Mouse (Mus musculus): ENCODE data around the gene Lhx8. TPM values are rescaled to one million over a fixed set of nuclear protein-coding genes. Genes with fewer than 3 reads are reported as not detected.

The Lhx8 gene
- total RNA-seq (2014; rRNA removed) (13.4 and 24.2 TPM in 2 replicates), polyA plus RNA-seq (2015; fragmentation: Nextera tagmentation; extraction: Ambion mirVana) (18.9 and 21.6 TPM in 2 replicates)

- Histone ChIP-seq H3K4me2 (ENCODE audit: low read depth) (no peak within 1 kb of the TSS; the same call in none of the 2 replicates), H3K27ac (ENCODE audit: low read depth, low read length) (no peak within 1 kb of the TSS), H3K4me1 (ENCODE audit: insufficient read depth) (no peaks in the 10 kb centered on the region), H3K4me3 (ENCODE audit: low read depth, low read length) (no peak within 1 kb of the TSS), H3K27me3 (ENCODE audit: insufficient read depth, low read length) (peaks cover 74% of the 10 kb centered on the region), H3K36me3 (ENCODE audit: insufficient read depth) (no peaks in the 10 kb centered on the region), H3K9ac (no peak within 1 kb of the TSS), H3K9me3 (ENCODE audit: low read length) (no peaks in the 10 kb centered on the region)
- TF ChIP-seq CTCF (IDR thresholded peaks at IDR 0.05; ENCODE audit: low read depth) = no peak
- WGBS = 2% methylated on average over 28 of the region's 28 CpGs
- ATAC-seq (peak; percentile 12; the same call in 1 of the 2 replicates), DNase-seq (peak; percentile 90)
These were observed at the start of gene Lhx8 for GRCm38 (mm10) chr3:154330181-154331002. Lhx8 (minus strand) TSS chr3:154330659.

DNA sequence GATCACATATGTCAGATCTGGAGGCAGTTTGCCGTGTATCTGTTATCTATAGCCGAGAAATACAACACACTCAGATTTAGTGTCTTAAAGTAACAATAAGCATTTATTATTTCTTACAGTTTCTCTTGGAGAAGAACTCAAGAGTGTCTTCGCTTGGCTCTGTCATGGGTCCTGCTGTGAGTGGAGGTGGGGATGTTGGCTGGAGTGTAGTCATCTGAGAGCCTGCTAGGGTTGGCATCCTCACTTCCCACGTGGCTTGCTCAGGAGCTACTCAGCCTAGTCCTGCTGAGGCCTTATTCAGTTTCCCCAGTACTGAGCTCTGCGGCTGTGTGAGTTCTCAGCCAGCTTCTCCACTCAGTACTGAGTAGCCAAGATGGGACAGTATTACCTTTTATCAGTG is 43.1 kb upstream of the Lhx8 start:
- no peak overlapping the region for H3K4me2 ChIP-seq (ENCODE audit: low read depth)
- no peaks in the 10 kb centered on the region for H3K36me3 ChIP-seq (ENCODE audit: insufficient read depth)
- H3K9me3 ChIP-seq (ENCODE audit: low read length) = no peaks in the 10 kb centered on the region
- no peaks in the 10 kb centered on the region for H3K4me1 ChIP-seq (ENCODE audit: insufficient read depth)
- ATAC-seq = no peak
- H3K27me3 ChIP-seq (ENCODE audit: insufficient read depth, low read length) = no peaks in the 10 kb centered on the region
- DNase-seq = no peak
- H3K4me3 ChIP-seq (ENCODE audit: low read depth, low read length) = no peak overlapping the region
- WGBS = 65% methylated on average over 5 of the region's 5 CpGs
- H3K27ac ChIP-seq (ENCODE audit: low read depth, low read length) = no peak overlapping the region
- no peak for TF ChIP-seq CTCF (IDR thresholded peaks at IDR 0.05; ENCODE audit: low read depth)
- H3K9ac ChIP-seq = no peak overlapping the region

- H3K27me3 ChIP-seq (ENCODE audit: insufficient read depth, low read length) = no peaks in the 10 kb centered on the region
- ATAC-seq = no peak
- no peak overlapping the region for H3K9ac ChIP-seq
- H3K27ac ChIP-seq (ENCODE audit: low read depth, low read length) = no peak overlapping the region
- no peaks in the 10 kb centered on the region for H3K9me3 ChIP-seq (ENCODE audit: low read length)
- no peak overlapping the region for H3K4me2 ChIP-seq (ENCODE audit: low read depth)
- H3K4me3 ChIP-seq (ENCODE audit: low read depth, low read length) = no peak overlapping the region
- no peaks in the 10 kb centered on the region for H3K36me3 ChIP-seq (ENCODE audit: insufficient read depth)
- no peaks in the 10 kb centered on the region for H3K4me1 ChIP-seq (ENCODE audit: insufficient read depth)
- TF ChIP-seq CTCF (IDR thresholded peaks at IDR 0.05; ENCODE audit: low read depth) = no peak
- DNase-seq = no peak
These were observed 42.2 kb upstream of the Lhx8 start for GRCm38 (mm10) chr3:154372688-154373087.

DNA sequence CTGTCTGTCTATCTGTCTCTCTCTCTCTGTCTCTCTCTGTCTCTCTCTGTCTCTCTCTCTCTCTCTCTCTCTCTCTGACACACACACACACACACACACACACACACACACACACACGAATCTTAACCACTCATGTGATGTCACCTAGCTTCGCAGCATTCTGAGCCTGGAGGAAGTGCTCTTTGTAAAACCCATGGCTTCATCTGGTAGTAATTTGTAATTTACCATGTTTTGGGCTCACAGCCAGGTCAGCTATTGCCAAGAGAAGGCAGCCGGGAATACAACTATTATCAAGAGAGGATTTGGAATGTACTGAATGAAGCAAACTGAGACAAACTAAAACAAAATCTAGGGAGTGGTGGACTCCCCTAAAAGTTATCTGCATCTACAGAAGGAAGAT is 36.9 kb upstream of the Lhx8 start:
- ATAC-seq (no peak), DNase-seq (peak; percentile 64)
- Histone ChIP-seq H3K4me1 (ENCODE audit: insufficient read depth) (no peaks in the 10 kb centered on the region), H3K27ac (ENCODE audit: low read depth, low read length) (no peak overlapping the region), H3K4me3 (ENCODE audit: low read depth, low read length) (no peak overlapping the region), H3K9me3 (ENCODE audit: low read length) (no peaks in the 10 kb centered on the region), H3K4me2 (ENCODE audit: low read depth) (no peak overlapping the region), H3K9ac (no peak overlapping the region), H3K36me3 (ENCODE audit: insufficient read depth) (no peaks in the 10 kb centered on the region), H3K27me3 (ENCODE audit: insufficient read depth, low read length) (no peaks in the 10 kb centered on the region)
- no peak for TF ChIP-seq CTCF (IDR thresholded peaks at IDR 0.05; ENCODE audit: low read depth)
- 20% methylated on average over 3 of the region's 3 CpGs for WGBS

DNA sequence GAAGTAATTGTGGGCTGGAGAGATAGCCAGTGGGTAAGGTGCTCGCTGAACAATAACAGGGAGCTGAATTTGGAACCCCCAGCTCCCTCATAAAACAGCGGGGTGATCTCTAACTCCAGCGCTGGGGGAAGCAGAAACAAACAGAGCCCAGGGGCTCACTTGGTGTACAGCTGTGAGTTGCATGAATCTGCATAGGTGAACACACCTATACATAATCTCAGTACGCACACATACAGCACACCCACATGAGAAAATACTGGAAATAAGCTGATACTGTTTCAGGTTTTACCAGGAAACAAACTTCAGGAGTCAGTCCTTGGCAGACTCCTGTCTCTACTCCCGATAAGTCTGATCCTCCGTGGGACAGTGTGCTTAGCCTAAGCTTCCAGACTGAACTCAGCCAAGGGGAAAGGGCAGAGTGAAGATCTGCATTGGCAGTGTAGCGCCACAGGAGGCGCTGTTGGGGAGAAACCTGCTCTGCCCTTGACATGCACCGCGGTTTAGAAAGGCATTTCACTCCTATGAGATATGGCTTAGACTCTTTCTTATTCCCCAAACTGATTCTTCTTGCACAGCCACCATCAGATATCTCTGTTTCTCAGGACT is 34.2 kb upstream of the Lhx8 start:
- ATAC-seq = peak; percentile 54; the same call in 1 of the 2 replicates
- Histone ChIP-seq H3K4me1 (ENCODE audit: insufficient read depth) (no peaks in the 10 kb centered on the region), H3K9me3 (ENCODE audit: low read length) (no peaks in the 10 kb centered on the region), H3K4me2 (ENCODE audit: low read depth) (no peak overlapping the region), H3K9ac (no peak overlapping the region), H3K4me3 (ENCODE audit: low read depth, low read length) (no peak overlapping the region), H3K27me3 (ENCODE audit: insufficient read depth, low read length) (no peaks in the 10 kb centered on the region), H3K36me3 (ENCODE audit: insufficient read depth) (no peaks in the 10 kb centered on the region), H3K27ac (ENCODE audit: low read depth, low read length) (no peak overlapping the region)
- peak; percentile 48 for DNase-seq
- WGBS = 33% methylated on average over 10 of the region's 10 CpGs
- peak; percentile 67 for TF ChIP-seq CTCF (IDR thresholded peaks at IDR 0.05; ENCODE audit: low read depth)

DNA sequence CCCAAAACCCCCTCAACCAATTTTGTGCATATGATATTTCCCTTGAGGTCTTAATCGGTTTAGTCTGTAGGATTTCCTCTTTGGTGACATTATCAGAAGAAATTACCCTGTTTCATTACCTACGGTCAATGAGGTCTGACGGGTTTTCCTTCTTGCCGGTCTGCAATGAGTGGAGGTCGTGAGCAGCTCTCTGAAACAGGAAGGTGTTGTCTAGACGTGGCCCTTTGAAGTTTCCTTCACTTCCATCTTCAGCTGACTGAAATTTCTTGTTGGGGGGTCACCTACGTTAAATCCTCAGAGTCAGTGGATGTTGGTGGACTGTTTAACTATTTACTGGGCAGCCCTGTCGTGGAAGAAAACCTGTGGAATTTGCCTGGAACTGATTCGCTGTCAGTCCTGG is 33.0 kb upstream of the Lhx8 start:
- H3K9ac ChIP-seq = no peak overlapping the region
- no peak for ATAC-seq
- H3K27ac ChIP-seq (ENCODE audit: low read depth, low read length) = no peak overlapping the region
- H3K27me3 ChIP-seq (ENCODE audit: insufficient read depth, low read length) = no peaks in the 10 kb centered on the region
- TF ChIP-seq CTCF (IDR thresholded peaks at IDR 0.05; ENCODE audit: low read depth) = no peak
- WGBS = 82% methylated on average over 9 of the region's 9 CpGs
- H3K4me3 ChIP-seq (ENCODE audit: low read depth, low read length) = no peak overlapping the region
- no peaks in the 10 kb centered on the region for H3K9me3 ChIP-seq (ENCODE audit: low read length)
- H3K36me3 ChIP-seq (ENCODE audit: insufficient read depth) = no peaks in the 10 kb centered on the region
- no peaks in the 10 kb centered on the region for H3K4me1 ChIP-seq (ENCODE audit: insufficient read depth)
- DNase-seq = no peak
- no peak overlapping the region for H3K4me2 ChIP-seq (ENCODE audit: low read depth)

DNA sequence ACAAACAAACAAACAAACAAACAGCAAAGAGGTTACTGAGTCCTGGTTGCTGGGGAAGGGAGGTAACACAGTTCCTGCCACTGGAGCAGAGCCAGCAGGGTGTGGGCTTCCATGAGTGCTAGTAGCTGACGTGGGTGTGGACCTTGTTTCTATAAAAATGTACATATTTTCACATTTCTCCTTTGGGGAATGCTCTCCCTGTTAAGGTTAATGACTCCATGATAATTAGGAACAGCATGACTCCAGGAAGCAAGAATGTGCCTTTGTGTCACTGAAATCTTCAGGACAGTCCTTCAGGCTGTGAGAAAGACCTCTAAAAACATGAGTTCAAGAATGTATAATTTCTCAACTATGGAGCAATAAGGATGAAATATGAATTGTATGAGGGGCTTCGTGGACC is 28.8 kb upstream of the Lhx8 start:
- H3K4me1 ChIP-seq (ENCODE audit: insufficient read depth) = no peaks in the 10 kb centered on the region
- H3K9me3 ChIP-seq (ENCODE audit: low read length) = no peaks in the 10 kb centered on the region
- H3K4me2 ChIP-seq (ENCODE audit: low read depth) = no peak overlapping the region
- no peak for TF ChIP-seq CTCF (IDR thresholded peaks at IDR 0.05; ENCODE audit: low read depth)
- H3K36me3 ChIP-seq (ENCODE audit: insufficient read depth) = no peaks in the 10 kb centered on the region
- H3K4me3 ChIP-seq (ENCODE audit: low read depth, low read length) = no peak overlapping the region
- H3K9ac ChIP-seq = no peak overlapping the region
- 76% methylated on average over 2 of the region's 2 CpGs for WGBS
- ATAC-seq (no peak), DNase-seq (no peak)
- no peaks in the 10 kb centered on the region for H3K27me3 ChIP-seq (ENCODE audit: insufficient read depth, low read length)
- no peak overlapping the region for H3K27ac ChIP-seq (ENCODE audit: low read depth, low read length)

Measured in forebrain, postnatal 0 days (tissue).